Mouse (Mus musculus) heart, embryonic 10.5 days (tissue): Measurements from ENCODE around the gene Cacnb2. TPM values are rescaled to one million over a fixed set of nuclear protein-coding genes. Genes with fewer than 3 reads are reported as not detected.

Experiments
- DNase-seq: peaks from one replicate; pipeline ENCODE4 v3.0.0-alpha.2; 2017; ENCODE audit warnings: low spot score
- H3K27ac ChIP-seq: fragments of 300-500 bp; sonication (generic); 2 replicates; pipeline ENCODE4 v1.5.1; 2016; ENCODE audit warnings: mild to moderate bottlenecking
- H3K27me3 ChIP-seq: fragments of 300-500 bp; sonication (generic); 2 replicates; pipeline ENCODE4 v1.6.1; 2016; ENCODE audit warnings: mild to moderate bottlenecking; ENCODE audit not compliant: poor library complexity, insufficient read depth, severe bottlenecking
- H3K36me3 ChIP-seq: fragments of 300-500 bp; sonication (generic); 2 replicates; pipeline ENCODE4 v1.6.1; 2016; ENCODE audit warnings: mild to moderate bottlenecking, moderate library complexity
- H3K4me1 ChIP-seq: fragments of 300-500 bp; sonication (generic); 2 replicates; pipeline ENCODE4 v1.6.1; 2016; ENCODE audit warnings: mild to moderate bottlenecking
- H3K4me3 ChIP-seq: fragments of 300-500 bp; sonication (generic); 2 replicates; pipeline ENCODE4 v1.5.1; 2016; ENCODE audit warnings: mild to moderate bottlenecking, moderate library complexity
- H3K9me3 ChIP-seq: fragments of 300-500 bp; sonication (generic); 2 replicates; pipeline ENCODE4 v1.6.1; 2016; ENCODE audit warnings: mild to moderate bottlenecking, moderate library complexity
- WGBS: fragments of 180-500 bp; shearing (Covaris S2); methylation state at CpG from one replicate; pipeline ENCODE4 v1.1.7; 2016; 5-methylcytosine and 5-hydroxymethylcytosine counted together
- polyA plus RNA-seq: library from polyadenylated mRNA; unstranded; fragments of >200 nt; fragmentation: Nextera tagmentation; extraction: Ambion mirVana; gene quantifications from 2 replicates; pipeline ENCODE4 v1.2.1, GENCODE M21; 2016

Cacnb2 gene
- polyA plus RNA-seq, 1 experiment from 2014 or later = 8.3 TPM

- no peaks in the 10 kb centered on the region for H3K27me3 ChIP-seq
- WGBS = 84% methylated on average over 7 of the region's 7 CpGs
- H3K27ac ChIP-seq = no peak overlapping the region
- DNase-seq = no peak
- no peaks in the 10 kb centered on the region for H3K9me3 ChIP-seq
- no peak overlapping the region for H3K4me3 ChIP-seq
- peaks cover 9% of the 10 kb centered on the region; the same call in 1 of the 2 replicates for H3K4me1 ChIP-seq
- no peaks in the 10 kb centered on the region for H3K36me3 ChIP-seq
These were observed 137.5 kb downstream of the Cacnb2 start for GRCm38 (mm10) chr2:14740359-14740758.

- no peak for DNase-seq
- no peaks in the 10 kb centered on the region for H3K4me1 ChIP-seq
- 89% methylated on average over 1 of the region's 1 CpGs for WGBS
- no peaks in the 10 kb centered on the region for H3K36me3 ChIP-seq
- H3K27me3 ChIP-seq = no peaks in the 10 kb centered on the region
- H3K9me3 ChIP-seq = no peaks in the 10 kb centered on the region
- H3K27ac ChIP-seq = no peak overlapping the region
- no peak overlapping the region for H3K4me3 ChIP-seq
These were observed 141.9 kb downstream of the Cacnb2 start for GRCm38 (mm10) chr2:14744761-14745160.

- H3K4me1 ChIP-seq = 0 out of 2 replicates have a peak, but pooled peaks cover 10% of the 10 kb centered on the region
- H3K4me3 ChIP-seq = no peak overlapping the region
- no peaks in the 10 kb centered on the region for H3K9me3 ChIP-seq
- 44% methylated on average over 4 of the region's 4 CpGs for WGBS
- no peaks in the 10 kb centered on the region for H3K36me3 ChIP-seq
- no peak for DNase-seq
- H3K27ac ChIP-seq = 0 out of 2 replicates have a peak overlapping the region, but pooled peaks have one; percentile 10
- no peaks in the 10 kb centered on the region for H3K27me3 ChIP-seq
These were observed 160.0 kb downstream of the Cacnb2 start for GRCm38 (mm10) chr2:14762846-14763245.

- Histone ChIP-seq H3K4me3 (no peak overlapping the region), H3K9me3 (no peaks in the 10 kb centered on the region), H3K27me3 (no peaks in the 10 kb centered on the region), H3K4me1 (0 out of 2 replicates have a peak, but pooled peaks cover 10% of the 10 kb centered on the region), H3K36me3 (no peaks in the 10 kb centered on the region), H3K27ac (no peak overlapping the region)
- no peak for DNase-seq
- 85% methylated on average over 6 of the region's 6 CpGs for WGBS
These were observed 161.0 kb downstream of the Cacnb2 start for GRCm38 (mm10) chr2:14763931-14764330.

- H3K36me3 ChIP-seq = no peaks in the 10 kb centered on the region
- H3K27ac ChIP-seq = no peak overlapping the region
- H3K4me3 ChIP-seq = no peak overlapping the region
- DNase-seq = no peak
- H3K4me1 ChIP-seq = no peaks in the 10 kb centered on the region
- whole genome bisulfite sequencing = 85% methylated on average over 1 of the region's 1 CpGs
- H3K27me3 ChIP-seq = no peaks in the 10 kb centered on the region
- H3K9me3 ChIP-seq = no peaks in the 10 kb centered on the region
These were observed 166.6 kb downstream of the Cacnb2 start for GRCm38 (mm10) chr2:14769448-14769847.

GRCm38 (mm10) chr2:14770635-14771034 lies 167.7 kb downstream of the Cacnb2 start:
- H3K27ac ChIP-seq = no peak overlapping the region
- DNase-seq = no peak
- H3K4me1 ChIP-seq = no peaks in the 10 kb centered on the region
- WGBS = 72% methylated on average over 4 of the region's 4 CpGs
- no peaks in the 10 kb centered on the region for H3K9me3 ChIP-seq
- H3K27me3 ChIP-seq = no peaks in the 10 kb centered on the region
- H3K36me3 ChIP-seq = no peaks in the 10 kb centered on the region
- no peak overlapping the region for H3K4me3 ChIP-seq

- Histone ChIP-seq H3K4me3 (no peak overlapping the region), H3K4me1 (no peaks in the 10 kb centered on the region)
- 69% methylated on average over 1 of the region's 1 CpGs for WGBS
These were observed 171.5 kb downstream of the Cacnb2 start for GRCm38 (mm10) chr2:14774375-14774774.

GRCm38 (mm10) chr2:14774857-14775495 lies 172.1 kb downstream of the Cacnb2 start:
- 75% methylated on average over 3 of the region's 3 CpGs for WGBS
- DNase-seq = no peak

More at GRCm38 (mm10) chr2:14774375-14774774, 171.5 kb downstream of the Cacnb2 start:
- Histone ChIP-seq H3K36me3 (no peaks in the 10 kb centered on the region), H3K27me3 (no peaks in the 10 kb centered on the region), H3K9me3 (no peaks in the 10 kb centered on the region), H3K27ac (no peak overlapping the region)
- DNase-seq = no peak

GRCm38 (mm10) chr2:14787983-14788382 lies 185.1 kb downstream of the Cacnb2 start:
- Histone ChIP-seq H3K36me3 (no peaks in the 10 kb centered on the region), H3K4me1 (no peaks in the 10 kb centered on the region), H3K4me3 (no peak overlapping the region), H3K9me3 (no peaks in the 10 kb centered on the region), H3K27ac (no peak overlapping the region), H3K27me3 (no peaks in the 10 kb centered on the region)
- DNase-seq = no peak
- WGBS = 86% methylated on average over 2 of the region's 2 CpGs

More at GRCm38 (mm10) chr2:14774857-14775495, 172.1 kb downstream of the Cacnb2 start:
- no peaks in the 10 kb centered on the region for H3K4me1 ChIP-seq
- H3K4me3 ChIP-seq = no peak overlapping the region
- no peaks in the 10 kb centered on the region for H3K36me3 ChIP-seq
- H3K9me3 ChIP-seq = no peaks in the 10 kb centered on the region
- H3K27ac ChIP-seq = no peak overlapping the region
- H3K27me3 ChIP-seq = no peaks in the 10 kb centered on the region

- Histone ChIP-seq H3K27ac (no peak overlapping the region), H3K9me3 (no peaks in the 10 kb centered on the region), H3K36me3 (no peaks in the 10 kb centered on the region), H3K27me3 (no peaks in the 10 kb centered on the region), H3K4me3 (no peak overlapping the region), H3K4me1 (no peaks in the 10 kb centered on the region)
- WGBS = 91% methylated on average over 4 of the region's 4 CpGs
- no peak for DNase-seq
These were observed 198.7 kb downstream of the Cacnb2 start for GRCm38 (mm10) chr2:14801446-14802046.

- 75% methylated on average over 6 of the region's 6 CpGs for WGBS
These were observed 204.9 kb downstream of the Cacnb2 start for GRCm38 (mm10) chr2:14807650-14808347.

GRCm38 (mm10) chr2:14814977-14815376 lies 212.1 kb downstream of the Cacnb2 start:
- Histone ChIP-seq H3K4me3 (no peak overlapping the region), H3K27ac (no peak overlapping the region), H3K4me1 (no peaks in the 10 kb centered on the region), H3K27me3 (no peaks in the 10 kb centered on the region), H3K9me3 (no peaks in the 10 kb centered on the region), H3K36me3 (no peaks in the 10 kb centered on the region)
- no peak for DNase-seq

More at GRCm38 (mm10) chr2:14807650-14808347, 204.9 kb downstream of the Cacnb2 start:
- peaks cover 8% of the 10 kb centered on the region; the same call in 1 of the 2 replicates for H3K4me1 ChIP-seq
- no peaks in the 10 kb centered on the region for H3K9me3 ChIP-seq
- H3K27ac ChIP-seq = no peak overlapping the region
- no peak overlapping the region for H3K4me3 ChIP-seq
- no peaks in the 10 kb centered on the region for H3K27me3 ChIP-seq
- DNase-seq = no peak
- H3K36me3 ChIP-seq = no peaks in the 10 kb centered on the region

- H3K36me3 ChIP-seq = no peaks in the 10 kb centered on the region
- H3K4me1 ChIP-seq = 0 out of 2 replicates have a peak, but pooled peaks cover 4% of the 10 kb centered on the region
- H3K4me3 ChIP-seq = no peak overlapping the region
- WGBS = 51% methylated on average over 1 of the region's 1 CpGs
- no peaks in the 10 kb centered on the region for H3K9me3 ChIP-seq
- no peak overlapping the region for H3K27ac ChIP-seq
- H3K27me3 ChIP-seq = no peaks in the 10 kb centered on the region
- DNase-seq = no peak
These were observed 215.8 kb downstream of the Cacnb2 start for GRCm38 (mm10) chr2:14818651-14819050.
